Mouse (Mus musculus) natural killer cell, adult 2 months (primary cell): ENCODE data around the gene Styx.
"Not testable (repeated sequence)": the region's sequence is repeated elsewhere in the genome, so short reads cannot be mapped to it uniquely, and the experiment has no call there.

Experiments
- DNase-seq, 2 experiments: peaks; one replicate each; pipeline ENCODE4 v3.0.0; 2022; ENCODE audit warnings: low spot score in 2 of 2

Gene Styx

GRCm38 (mm10) chr14:45364211-45365195, 13.6 kb downstream of the Styx start:
- DNase-seq: no peak

DNA sequence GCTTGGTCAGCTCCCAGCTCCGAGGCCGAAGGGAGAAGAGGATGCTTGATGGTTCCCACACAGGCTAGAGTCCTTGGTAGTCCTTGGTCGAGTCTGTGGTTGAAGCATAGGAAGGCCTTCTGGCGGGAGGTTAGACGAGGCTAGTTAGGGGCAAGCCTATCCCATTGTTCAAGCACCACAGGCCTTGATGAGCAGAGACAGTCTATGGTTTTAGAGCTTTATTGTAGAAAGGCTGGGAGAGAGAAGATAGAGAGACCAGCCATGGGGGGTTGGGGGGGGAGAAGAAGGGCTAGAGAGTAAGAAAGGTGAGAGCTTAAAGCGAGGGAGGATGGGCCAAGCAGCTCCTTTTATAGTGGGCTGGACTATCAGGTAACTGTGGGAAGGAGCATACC, 14.3 kb downstream of the Styx start:
- no peak for DNase-seq

- no peak for DNase-seq
Measured at GRCm38 (mm10) chr14:45378771-45379170, 27.9 kb downstream of the Styx start.

GRCm38 (mm10) chr14:45380756-45381155, 29.9 kb downstream of the Styx start:
- DNase-seq: no peak

DNA sequence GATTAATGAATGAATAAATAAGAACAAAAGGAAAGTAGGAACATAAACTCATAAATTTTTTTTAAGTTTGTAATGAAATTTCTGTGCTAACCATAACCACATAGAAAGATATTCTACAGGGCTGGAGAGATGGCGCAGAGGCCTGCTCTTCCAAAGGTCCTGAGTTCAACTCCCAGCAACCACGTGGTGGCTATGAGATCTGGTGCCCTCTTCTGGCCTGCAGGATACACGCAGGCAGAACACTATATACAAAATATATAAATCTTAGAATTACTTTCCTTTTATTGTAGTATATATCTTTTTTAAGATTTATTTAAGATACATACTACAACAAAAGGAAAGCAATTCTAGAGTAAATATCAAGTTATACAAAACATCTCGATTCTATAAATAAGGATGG, 32.0 kb downstream of the Styx start:
- DNase-seq: no peak

- no peak for DNase-seq
Measured at GRCm38 (mm10) chr14:45385596-45385995, 34.7 kb downstream of the Styx start.

DNA sequence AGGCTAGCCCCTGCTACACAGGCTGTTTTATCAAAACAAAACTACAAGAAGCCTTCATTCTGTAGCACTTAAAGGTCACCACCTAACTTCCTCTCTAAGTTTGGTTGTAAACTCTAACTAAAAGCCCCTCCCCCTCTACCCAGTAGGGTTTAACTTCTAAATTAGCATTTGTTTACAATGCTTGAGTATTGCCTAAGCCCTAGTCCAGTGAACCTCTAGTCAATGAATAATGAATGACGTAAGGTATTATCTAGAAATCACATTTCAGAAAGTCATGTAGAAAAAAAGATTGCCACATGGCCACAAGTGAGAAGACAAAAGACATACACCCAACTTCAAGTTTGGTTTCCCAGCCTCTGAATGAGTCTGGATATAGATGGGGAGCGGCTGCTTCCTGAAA, 36.6 kb downstream of the Styx start:
- peak in 1 of 2 experiments; percentile 5 for DNase-seq

GRCm38 (mm10) chr14:45388345-45389181, 37.7 kb downstream of the Styx start:
- peak; percentile 78 to 81 for DNase-seq

DNA sequence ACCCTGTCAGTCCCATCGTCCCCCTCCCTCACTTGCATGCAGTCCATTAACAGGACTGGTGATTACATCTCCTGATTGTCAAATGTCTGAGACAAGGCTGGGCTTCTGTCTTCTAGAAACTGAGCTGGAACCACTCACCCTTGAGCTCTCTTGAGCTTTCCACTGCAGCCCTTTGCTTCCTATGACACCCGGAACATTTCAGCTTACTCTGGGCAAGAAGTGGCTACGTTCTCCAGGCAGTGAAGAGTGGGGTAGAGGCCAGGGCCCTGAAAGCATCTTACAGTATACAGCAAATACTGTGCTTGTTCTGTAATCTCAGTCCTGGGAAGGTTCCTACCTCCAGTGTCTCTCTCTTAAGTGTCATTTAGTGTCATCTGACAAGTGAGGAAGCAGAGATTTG, 38.3 kb downstream of the Styx start:
- DNase-seq: no peak

DNA sequence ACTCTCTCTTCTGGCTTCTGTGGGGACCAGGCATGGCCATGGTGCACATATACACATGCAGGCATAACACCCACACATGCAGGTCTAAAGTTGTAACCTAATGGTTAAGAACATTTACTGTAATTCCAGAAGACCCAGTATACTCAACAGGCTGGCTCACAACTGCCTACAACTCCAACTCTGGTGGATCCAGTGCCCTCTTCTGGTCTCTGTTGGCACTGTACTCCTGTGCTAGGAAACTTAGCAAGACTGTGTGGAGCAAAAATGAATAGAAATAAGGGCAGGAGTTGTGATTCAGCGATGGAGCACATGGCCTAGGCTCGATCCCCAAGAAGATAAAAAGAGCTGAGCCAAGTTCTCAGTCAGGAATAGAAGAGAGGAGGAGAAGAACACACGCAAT, 48.9 kb downstream of the Styx start:
- DNase-seq: no peak

DNA sequence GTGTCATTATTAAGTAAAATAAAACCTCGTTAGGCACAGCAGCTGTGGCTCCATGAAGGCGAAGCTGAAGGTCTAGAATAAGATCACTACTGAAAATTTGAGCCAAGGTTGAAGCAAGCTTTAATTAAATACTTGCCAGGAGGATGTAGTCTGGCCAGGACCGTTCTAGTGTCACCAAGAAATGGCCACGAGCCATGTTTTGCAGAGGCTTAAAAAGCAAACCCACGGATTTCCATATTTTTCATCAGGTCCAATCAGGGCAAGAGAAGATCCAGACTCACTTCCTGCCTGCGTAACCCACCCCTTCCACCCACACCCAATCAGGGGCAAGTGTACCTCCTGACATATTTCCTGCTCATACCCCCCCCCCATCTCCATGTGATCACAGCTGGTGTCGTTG, 52.8 kb downstream of the Styx start:
- DNase-seq: no peak

- not testable (repeated sequence) for DNase-seq
Measured at GRCm38 (mm10) chr14:45404813-45405212, 53.9 kb downstream of the Styx start, which contains the start of gene Gnpnat1. TSS of gene Gnpnat1 (minus strand) at chr14:45404913.

DNA sequence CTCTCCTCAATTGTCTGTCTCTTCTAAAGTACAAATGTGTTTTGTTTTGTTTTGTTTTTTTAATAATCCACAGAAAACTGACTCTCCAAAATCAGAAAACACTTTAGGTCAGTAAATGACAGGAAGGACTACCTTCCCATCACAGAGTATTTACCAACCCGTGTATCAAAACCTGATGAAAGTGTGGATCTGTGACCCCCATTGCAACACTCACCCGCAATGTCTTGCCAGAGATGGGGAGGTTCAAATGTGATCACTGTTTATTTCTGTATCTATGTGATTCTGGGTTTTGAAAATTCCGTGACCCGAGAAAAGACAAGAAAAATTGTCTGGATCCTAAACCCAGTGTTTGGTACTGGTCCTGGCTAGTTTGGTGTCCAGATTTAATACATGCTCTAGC, 65.4 kb downstream of the Styx start:
- no peak for DNase-seq

DNA sequence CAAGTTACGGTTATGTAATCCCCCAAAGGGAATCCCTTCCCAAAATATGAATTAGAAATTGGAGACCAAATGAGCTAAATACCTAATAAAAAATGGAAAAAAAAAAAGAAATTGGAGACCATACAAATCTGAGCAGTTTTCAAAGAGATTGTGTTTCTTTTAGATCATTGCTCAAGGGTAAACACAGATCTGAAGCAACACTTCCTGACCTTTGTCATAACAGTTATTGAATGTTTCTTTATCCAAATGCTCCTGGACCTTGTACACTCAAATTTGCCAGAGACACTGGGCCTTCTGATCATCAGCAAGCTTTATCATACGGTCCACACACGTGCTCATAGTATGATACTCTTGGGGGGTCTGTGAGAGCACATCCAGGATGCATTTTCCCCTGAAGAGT, 67.7 kb downstream of the Styx start:
- no peak for DNase-seq

DNA sequence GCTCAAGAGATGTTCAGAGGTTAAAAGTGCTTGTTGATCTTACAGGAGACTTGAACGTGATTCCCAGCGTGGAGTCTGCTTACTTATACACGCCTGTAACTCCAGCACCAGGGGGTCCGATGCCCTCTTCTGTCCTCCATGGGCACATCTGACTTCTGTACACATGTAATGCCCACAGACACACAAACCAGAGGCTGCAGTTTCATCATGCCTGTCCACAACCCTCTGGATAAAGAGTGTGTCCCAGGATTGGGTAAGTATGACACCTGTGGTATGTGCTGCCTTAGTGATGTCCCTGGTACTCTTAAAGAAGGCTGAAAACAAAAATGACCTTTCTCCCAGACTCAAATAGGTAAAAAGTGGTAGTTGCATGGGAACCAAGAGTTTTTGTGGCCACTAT, 68.4 kb downstream of the Styx start:
- no peak for DNase-seq

DNA sequence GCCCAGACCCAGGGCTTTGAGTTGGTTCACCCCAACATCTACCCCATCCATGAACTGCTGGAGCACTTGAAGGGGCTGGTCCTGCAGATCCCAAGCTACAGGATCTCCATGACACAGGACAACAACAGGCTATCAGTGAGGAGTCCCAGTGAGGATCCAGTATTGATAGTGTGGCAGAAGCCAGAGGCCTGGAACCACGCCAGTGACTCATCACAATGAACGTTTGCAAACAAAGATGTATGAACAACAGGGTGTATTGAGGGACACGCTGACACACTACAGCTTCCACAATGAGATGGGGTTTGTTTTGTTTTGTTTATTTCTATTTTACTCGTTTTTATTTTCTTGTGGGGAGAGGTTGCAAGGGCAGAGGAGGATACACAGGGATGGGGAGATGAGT, 71.5 kb downstream of the Styx start:
- DNase-seq: no peak

DNA sequence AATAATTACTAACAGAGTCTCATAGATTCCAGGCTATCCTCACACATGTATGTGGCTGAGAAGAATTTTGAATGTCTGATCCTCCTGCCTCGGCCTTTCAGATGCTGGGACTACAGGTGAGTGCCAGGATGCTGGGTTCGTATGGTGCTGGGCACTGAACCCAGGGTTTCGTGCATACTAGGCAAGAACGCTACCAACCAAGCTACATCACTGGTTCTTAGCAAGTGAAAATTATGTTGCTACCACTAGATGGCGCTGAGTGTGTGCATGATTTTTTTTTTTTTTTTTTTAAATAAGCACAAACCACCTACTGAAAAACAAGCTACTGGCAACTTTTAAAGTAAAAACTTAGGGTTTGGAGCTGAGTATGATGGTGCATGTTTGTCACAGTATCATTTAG, 72.3 kb downstream of the Styx start:
- peak; percentile 7 to 13 for DNase-seq

- no peak for DNase-seq
Measured at GRCm38 (mm10) chr14:45430066-45430842, 79.4 kb downstream of the Styx start.

- peak; percentile 1 to 4 for DNase-seq
Measured at GRCm38 (mm10) chr14:45432003-45432402, 81.1 kb downstream of the Styx start.

- no peak for DNase-seq
Measured at GRCm38 (mm10) chr14:45434220-45434619, 83.3 kb downstream of the Styx start.

- no peak for DNase-seq
Measured at GRCm38 (mm10) chr14:45438250-45438930, 87.5 kb downstream of the Styx start.
